Mouse (Mus musculus) liver, adult 2 months (tissue): ENCODE data around the gene Auts2.

ENCODE experiments used
- CTCF ChIP-seq: fragments of 200-500 bp; IDR thresholded peaks from 2 replicates; pipeline ENCODE4 v1.5.1; 2011; ENCODE audit warnings: low read depth, low read length, control low read depth
- POLR2A ChIP-seq: fragments of 200-500 bp; IDR thresholded peaks from 2 replicates; pipeline ENCODE4 v1.6.1; 2011; ENCODE audit warnings: low read length, control low read depth; ENCODE audit not compliant: insufficient read depth; ENCODE audit errors: extremely low read depth

DNA sequence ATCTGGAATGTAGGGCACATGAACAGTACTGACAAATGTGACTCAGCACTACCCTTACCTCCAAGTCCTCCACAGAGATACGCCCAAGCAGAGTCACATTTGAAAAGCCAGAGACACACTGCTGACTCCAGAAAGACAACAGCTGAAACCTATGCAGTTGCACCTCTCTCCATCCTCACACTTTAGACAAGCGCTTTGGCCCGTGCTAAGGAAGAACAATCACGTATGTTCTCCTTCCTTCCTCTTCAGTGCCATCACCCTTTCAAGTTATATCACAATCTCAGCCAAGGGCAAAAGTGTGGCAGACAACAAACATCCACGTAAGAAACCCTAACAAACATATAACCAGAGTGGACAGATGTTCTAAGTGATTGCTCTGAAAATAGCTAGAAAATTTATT lies 374.9 kb downstream of the Auts2 start:
- TF ChIP-seq CTCF (no peak), POLR2A (no peak)
